Mouse (Mus musculus): Measurements from ENCODE around the gene Zp1.

GRCm38 (mm10) chr19:10940097-10940800 is 19.8 kb upstream of the Zp1 start:
- TF ChIP-seq CEBPB (IDR thresholded peaks at IDR 0.05; ENCODE audit: insufficient read depth, poor library complexity, severe bottlenecking) (no peak), POLR2A (IDR thresholded peaks at IDR 0.05; ENCODE audit: insufficient read length, low read depth) (no peak)

Measured in myocyte (in vitro differentiated cells).